Mouse (Mus musculus) embryonic fibroblast, embryonic 13.5 days (primary cell): Measurements from ENCODE around the gene Olfr10.

Source experiments
- CTCF ChIP-seq: IDR thresholded peaks from 2 replicates; pipeline ENCODE4 v1.5.1; 2011; ENCODE audit warnings: mild to moderate bottlenecking, control low read depth, low read length, moderate library complexity, borderline replicate concordance; ENCODE audit not compliant: insufficient read depth
- POLR2A ChIP-seq: IDR thresholded peaks from 2 replicates; pipeline ENCODE4 v1.6.1; 2011; ENCODE audit warnings: low read depth, mild to moderate bottlenecking, control low read depth, low read length, moderate library complexity

DNA sequence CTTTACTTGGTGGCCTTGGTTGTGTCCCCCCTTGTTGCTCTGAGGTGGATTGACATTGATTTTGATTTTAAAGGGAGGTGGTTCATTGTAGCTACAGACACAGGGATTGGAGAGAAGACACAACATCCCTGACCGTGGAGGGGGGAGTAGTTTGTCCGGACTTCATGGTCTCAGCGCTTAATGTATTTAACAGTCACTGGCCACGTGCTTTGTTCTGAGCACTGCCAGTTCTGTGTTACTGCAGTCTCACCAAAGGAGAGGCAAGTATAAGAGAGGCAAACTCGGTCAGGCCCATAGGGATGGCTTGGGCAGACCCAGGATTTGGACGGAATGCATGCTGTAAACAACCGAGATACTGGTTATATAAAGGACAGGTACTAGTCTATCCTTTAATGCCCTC, 40.5 kb upstream of the Olfr10 start:
- TF ChIP-seq POLR2A (no peak), CTCF (no peak)
